Mouse (Mus musculus): Measurements from ENCODE around the gene Dynll2.
A peak's percentile ranks its signal among the peaks of the same experiment; 100 is the strongest.
"Not testable (repeated sequence)": the region's sequence is repeated elsewhere in the genome, so short reads cannot be mapped to it uniquely, and the experiment has no call there.

The Dynll2 gene

GRCm38 (mm10) chr11:87986141-87986741 lies 1.1 kb downstream of the Dynll2 start:
- peak in 1 of 2 experiments; percentile 18 for DNase-seq

GRCm38 (mm10) chr11:87985643-87986042 lies 1.7 kb downstream of the Dynll2 start:
- DNase-seq: no peak

GRCm38 (mm10) chr11:87984571-87984970 lies 2.8 kb downstream of the Dynll2 start:
- DNase-seq: no peak

- DNase-seq: no peak
Observed at GRCm38 (mm10) chr11:87978905-87979304, 8.4 kb downstream of the Dynll2 start.

GRCm38 (mm10) chr11:87977021-87977420 lies 10.3 kb downstream of the Dynll2 start:
- not testable (repeated sequence) for DNase-seq

- DNase-seq: peak in 1 of 2 experiments; percentile 43
Observed at GRCm38 (mm10) chr11:87974477-87975181, 12.7 kb downstream of the Dynll2 start.

GRCm38 (mm10) chr11:87973559-87974305 lies 13.6 kb downstream of the Dynll2 start:
- DNase-seq: no peak

- no peak for DNase-seq
Observed at GRCm38 (mm10) chr11:87972829-87973228, 14.5 kb downstream of the Dynll2 start.

GRCm38 (mm10) chr11:87968356-87969122 lies 18.8 kb downstream of the Dynll2 start:
- peak in 1 of 2 experiments; percentile 31 for DNase-seq

GRCm38 (mm10) chr11:87967692-87968289 lies 19.5 kb downstream of the Dynll2 start:
- DNase-seq: peak; percentile 70 to 85

- no peak for DNase-seq
Observed at GRCm38 (mm10) chr11:87966214-87966613, 21.1 kb downstream of the Dynll2 start.

GRCm38 (mm10) chr11:87965293-87965692 lies 22.0 kb downstream of the Dynll2 start:
- no peak for DNase-seq

- no peak for DNase-seq
Observed at GRCm38 (mm10) chr11:87957066-87957465, 30.3 kb downstream of the Dynll2 start.

- no peak for DNase-seq
Observed at GRCm38 (mm10) chr11:87955144-87955543, 32.2 kb downstream of the Dynll2 start.

- DNase-seq: peak in 1 of 2 experiments; percentile 6
Observed at GRCm38 (mm10) chr11:87949990-87950389, 37.3 kb downstream of the Dynll2 start.

- DNase-seq: no peak
Observed at GRCm38 (mm10) chr11:87935467-87935866, 51.9 kb downstream of the Dynll2 start.

- no peak for DNase-seq
Observed at GRCm38 (mm10) chr11:87933731-87934130, 53.6 kb downstream of the Dynll2 start.

- DNase-seq: no peak
Observed at GRCm38 (mm10) chr11:87930348-87930747, 57.0 kb downstream of the Dynll2 start.
